Mouse (Mus musculus): ENCODE measurements around the gene Egfr. TPM values are rescaled to one million over a fixed set of nuclear protein-coding genes. Genes with fewer than 3 reads are reported as not detected.

Gene Egfr
- polyA plus RNA-seq, 1 experiment from 2014 or later: 11.6 TPM

- Histone ChIP-seq H3K4me3 (replicated peaks) (no peak overlapping the region), H3K27me3 (replicated peaks) (no peaks in the 10 kb centered on the region), H3K36me3 (no peaks in the 10 kb centered on the region), H3K9ac (no peak overlapping the region), H3K9me3 (no peaks in the 10 kb centered on the region), H3K4me1 (replicated peaks) (peaks cover 9% of the 10 kb centered on the region), H3K4me2 (replicated peaks) (no peak overlapping the region), H3K27ac (peak overlapping the region; percentile 70)
- 36% methylated on average over 12 of the region's 12 CpGs for WGBS
- ATAC-seq: no peak
Observed at GRCm38 (mm10) chr11:16843889-16844568, 92.0 kb downstream of the Egfr start.

GRCm38 (mm10) chr11:16848881-16849280, 96.9 kb downstream of the Egfr start:
- Histone ChIP-seq H3K27ac (peak overlapping the region; percentile 18; the same call in 1 of the 2 replicates), H3K4me3 (replicated peaks) (no peak overlapping the region), H3K36me3 (no peaks in the 10 kb centered on the region), H3K4me1 (replicated peaks) (peaks cover 9% of the 10 kb centered on the region), H3K9me3 (no peaks in the 10 kb centered on the region), H3K9ac (no peak overlapping the region), H3K27me3 (replicated peaks) (no peaks in the 10 kb centered on the region), H3K4me2 (replicated peaks) (no peak overlapping the region)
- ATAC-seq: no peak
- WGBS: 67% methylated on average over 6 of the region's 6 CpGs

GRCm38 (mm10) chr11:16851361-16851760, 99.4 kb downstream of the Egfr start:
- Histone ChIP-seq H3K36me3 (no peaks in the 10 kb centered on the region), H3K9ac (no peak overlapping the region), H3K27ac (no peak overlapping the region), H3K4me1 (replicated peaks) (no peaks in the 10 kb centered on the region; the same call in 1 of the 2 replicates), H3K27me3 (replicated peaks) (no peaks in the 10 kb centered on the region), H3K4me2 (replicated peaks) (no peak overlapping the region), H3K9me3 (no peaks in the 10 kb centered on the region), H3K4me3 (replicated peaks) (no peak overlapping the region)
- ATAC-seq: no peak
- WGBS: 97% methylated on average over 1 of the region's 1 CpGs

- H3K9ac ChIP-seq: no peak overlapping the region
- no peaks in the 10 kb centered on the region; the same call in 1 of the 2 replicates for H3K4me1 ChIP-seq (replicated peaks)
- H3K27me3 ChIP-seq (replicated peaks): no peaks in the 10 kb centered on the region
- H3K4me3 ChIP-seq (replicated peaks): no peak overlapping the region
- H3K36me3 ChIP-seq: no peaks in the 10 kb centered on the region
- H3K27ac ChIP-seq: no peak overlapping the region
- no peak for ATAC-seq
- H3K9me3 ChIP-seq: no peaks in the 10 kb centered on the region
- H3K4me2 ChIP-seq (replicated peaks): no peak overlapping the region
- 42% methylated on average over 2 of the region's 2 CpGs for WGBS
Observed at GRCm38 (mm10) chr11:16854111-16854510, 102.1 kb downstream of the Egfr start.

- Histone ChIP-seq H3K4me2 (replicated peaks) (no peak overlapping the region), H3K36me3 (no peaks in the 10 kb centered on the region), H3K9ac (no peak overlapping the region), H3K27ac (no peak overlapping the region), H3K9me3 (no peaks in the 10 kb centered on the region), H3K4me1 (replicated peaks) (no peaks in the 10 kb centered on the region; the same call in 1 of the 2 replicates), H3K27me3 (replicated peaks) (no peaks in the 10 kb centered on the region), H3K4me3 (replicated peaks) (no peak overlapping the region)
- 86% methylated on average over 2 of the region's 2 CpGs for WGBS
- ATAC-seq: no peak
Observed at GRCm38 (mm10) chr11:16857346-16857745, 105.3 kb downstream of the Egfr start.

GRCm38 (mm10) chr11:16861037-16861436, 109.0 kb downstream of the Egfr start:
- H3K4me2 ChIP-seq (replicated peaks): no peak overlapping the region
- H3K36me3 ChIP-seq: no peaks in the 10 kb centered on the region
- H3K27me3 ChIP-seq (replicated peaks): no peaks in the 10 kb centered on the region
- H3K4me3 ChIP-seq (replicated peaks): no peak overlapping the region
- H3K4me1 ChIP-seq (replicated peaks): peaks cover 3% of the 10 kb centered on the region; the same call in 1 of the 2 replicates
- H3K9me3 ChIP-seq: no peaks in the 10 kb centered on the region
- no peak for ATAC-seq
- H3K9ac ChIP-seq: no peak overlapping the region
- no peak overlapping the region for H3K27ac ChIP-seq
- WGBS: 61% methylated on average over 6 of the region's 6 CpGs

GRCm38 (mm10) chr11:16863547-16863946, 111.5 kb downstream of the Egfr start:
- Histone ChIP-seq H3K36me3 (no peaks in the 10 kb centered on the region), H3K4me1 (replicated peaks) (peaks cover 3% of the 10 kb centered on the region; the same call in 1 of the 2 replicates), H3K9ac (no peak overlapping the region), H3K27ac (no peak overlapping the region), H3K4me3 (replicated peaks) (no peak overlapping the region), H3K9me3 (no peaks in the 10 kb centered on the region), H3K27me3 (replicated peaks) (no peaks in the 10 kb centered on the region), H3K4me2 (replicated peaks) (no peak overlapping the region)
- ATAC-seq: no peak

GRCm38 (mm10) chr11:16864980-16865561, 113.1 kb downstream of the Egfr start:
- no peak overlapping the region for H3K4me3 ChIP-seq (replicated peaks)
- H3K9ac ChIP-seq: no peak overlapping the region
- no peak overlapping the region for H3K4me2 ChIP-seq (replicated peaks)
- H3K27me3 ChIP-seq (replicated peaks): no peaks in the 10 kb centered on the region
- no peaks in the 10 kb centered on the region for H3K9me3 ChIP-seq
- H3K27ac ChIP-seq: no peak overlapping the region
- no peaks in the 10 kb centered on the region for H3K36me3 ChIP-seq
- ATAC-seq: peak; percentile 77
- 32% methylated on average over 3 of the region's 3 CpGs for WGBS
- H3K4me1 ChIP-seq (replicated peaks): peaks cover 3% of the 10 kb centered on the region; the same call in 1 of the 2 replicates

GRCm38 (mm10) chr11:16868051-16868450, 116.0 kb downstream of the Egfr start:
- Histone ChIP-seq H3K27me3 (replicated peaks) (no peaks in the 10 kb centered on the region), H3K9me3 (no peaks in the 10 kb centered on the region), H3K9ac (no peak overlapping the region), H3K36me3 (no peaks in the 10 kb centered on the region), H3K27ac (no peak overlapping the region), H3K4me3 (replicated peaks) (no peak overlapping the region), H3K4me1 (replicated peaks) (peaks cover 3% of the 10 kb centered on the region; the same call in 1 of the 2 replicates), H3K4me2 (replicated peaks) (no peak overlapping the region)
- ATAC-seq: no peak
- WGBS: 88% methylated on average over 6 of the region's 6 CpGs

GRCm38 (mm10) chr11:16869506-16869905, 117.5 kb downstream of the Egfr start:
- no peak for ATAC-seq
- no peaks in the 10 kb centered on the region; the same call in 1 of the 2 replicates for H3K36me3 ChIP-seq
- H3K9ac ChIP-seq: no peak overlapping the region
- no peak overlapping the region for H3K27ac ChIP-seq
- H3K4me1 ChIP-seq (replicated peaks): peaks cover 3% of the 10 kb centered on the region; the same call in 1 of the 2 replicates
- H3K4me3 ChIP-seq (replicated peaks): no peak overlapping the region
- H3K4me2 ChIP-seq (replicated peaks): no peak overlapping the region
- no peaks in the 10 kb centered on the region for H3K27me3 ChIP-seq (replicated peaks)
- WGBS: 66% methylated on average over 2 of the region's 2 CpGs
- no peaks in the 10 kb centered on the region for H3K9me3 ChIP-seq

- Histone ChIP-seq H3K4me1 (replicated peaks) (no peaks in the 10 kb centered on the region), H3K4me2 (replicated peaks) (no peak overlapping the region), H3K4me3 (replicated peaks) (no peak overlapping the region), H3K36me3 (no peaks in the 10 kb centered on the region; the same call in 1 of the 2 replicates), H3K9me3 (no peaks in the 10 kb centered on the region), H3K9ac (no peak overlapping the region), H3K27me3 (replicated peaks) (no peaks in the 10 kb centered on the region), H3K27ac (no peak overlapping the region)
- WGBS: 69% methylated on average over 5 of the region's 5 CpGs
- ATAC-seq: peak; percentile 84
Observed at GRCm38 (mm10) chr11:16871120-16871519, 119.1 kb downstream of the Egfr start.

- Histone ChIP-seq H3K4me2 (replicated peaks) (no peak overlapping the region), H3K27me3 (replicated peaks) (no peaks in the 10 kb centered on the region), H3K4me1 (replicated peaks) (no peaks in the 10 kb centered on the region), H3K9me3 (no peaks in the 10 kb centered on the region), H3K27ac (no peak overlapping the region), H3K9ac (no peak overlapping the region), H3K36me3 (peaks cover 4% of the 10 kb centered on the region; the same call in 1 of the 2 replicates), H3K4me3 (replicated peaks) (no peak overlapping the region)
- peak; percentile 56 for ATAC-seq
- 40% methylated on average over 9 of the region's 9 CpGs for WGBS
Observed at GRCm38 (mm10) chr11:16877676-16878378, 125.8 kb downstream of the Egfr start.
